Mouse (Mus musculus) embryo, embryonic 10 days (tissue): ENCODE measurements around the gene Gm48551.
A peak's percentile ranks its signal among the peaks of the same experiment; 100 is the strongest.

Experiments
- DNase-seq: peaks from one replicate; pipeline ENCODE4 v3.0.0-alpha.2; 2015; ENCODE audit warnings: low spot score

The Gm48551 gene

DNA sequence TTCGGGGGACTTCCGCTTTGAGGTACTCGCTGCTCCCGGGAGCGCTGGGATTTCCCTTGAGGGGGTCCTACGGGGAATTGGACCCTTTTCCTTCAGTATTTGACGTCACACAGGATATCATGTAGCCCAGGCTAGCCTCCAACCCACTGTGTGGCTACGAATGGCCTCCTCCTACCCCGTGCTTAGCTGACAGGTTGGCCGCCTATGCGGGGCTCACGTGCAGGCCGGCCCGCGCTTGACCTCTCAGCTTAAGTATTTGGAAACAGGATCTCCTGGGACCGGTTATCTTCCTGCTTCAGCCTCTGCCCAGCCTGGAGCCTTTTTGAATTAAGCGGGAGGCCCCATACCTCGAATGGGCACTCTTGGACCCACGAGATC, 328 bp downstream of the Gm48551 start:
- no peak for DNase-seq

DNA sequence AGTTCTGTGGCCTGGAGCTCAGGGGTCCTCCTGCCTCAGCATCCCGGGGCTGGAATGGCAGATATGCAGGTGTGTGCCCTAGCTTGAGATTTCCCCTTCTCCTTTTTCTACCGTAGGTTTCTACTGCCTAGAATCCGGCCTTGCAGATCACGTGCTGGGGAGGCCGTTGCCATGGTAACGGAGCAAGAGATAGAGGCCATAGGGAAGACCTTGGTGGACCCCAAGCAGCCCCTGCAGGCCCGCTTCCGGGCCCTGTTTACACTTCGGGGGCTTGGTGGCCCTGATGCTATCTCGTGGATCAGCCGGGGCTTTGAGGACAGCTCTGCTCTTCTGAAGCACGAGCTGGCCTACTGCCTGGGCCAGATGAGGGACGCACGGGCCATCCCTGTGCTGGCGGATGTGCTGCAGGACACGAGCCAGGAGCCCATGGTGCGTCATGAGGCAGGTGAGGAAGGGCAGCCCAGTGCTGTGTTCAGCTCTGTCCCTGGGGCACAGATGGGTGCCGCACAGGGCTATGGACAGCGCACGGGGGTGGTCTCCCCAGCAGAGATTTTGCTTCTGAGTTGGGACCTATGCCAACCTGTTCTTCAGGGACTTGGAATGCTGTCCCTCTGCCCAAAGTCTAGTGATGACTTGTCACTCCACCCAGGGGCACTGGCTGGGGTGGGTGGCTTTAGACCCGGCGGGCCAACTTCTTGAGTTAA, 1.5 kb downstream of the Gm48551 start:
- DNase-seq = no peak

- DNase-seq = no peak
Measured at GRCm38 (mm10) chr10:81387716-81388115, 3.5 kb downstream of the Gm48551 start.

DNA sequence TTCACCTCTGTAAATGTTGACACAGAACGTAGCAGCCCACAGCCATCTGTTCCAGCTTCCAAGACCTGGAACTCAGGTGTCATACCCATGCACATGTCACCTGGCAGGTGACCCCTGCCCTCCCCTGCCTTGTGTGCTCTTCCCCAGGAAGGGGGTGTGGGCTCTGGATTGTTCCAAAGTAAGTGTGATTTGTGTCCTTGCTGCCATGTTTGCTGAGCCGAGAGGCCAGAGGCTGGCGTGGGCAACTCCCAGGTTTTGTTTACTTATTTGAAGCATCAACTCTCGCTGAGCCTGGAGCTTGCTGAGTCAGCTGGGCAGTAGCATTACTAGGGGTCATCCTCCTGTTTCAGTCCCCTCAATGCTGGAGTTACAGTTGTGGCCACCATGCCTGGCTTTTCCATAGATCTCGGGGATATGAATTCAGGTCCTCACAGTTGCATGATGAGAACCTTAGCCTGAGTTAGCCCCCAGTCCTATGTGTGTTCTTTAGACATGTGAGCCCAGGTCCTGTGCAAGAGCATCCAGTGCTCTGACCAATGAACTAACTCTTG, 4.3 kb downstream of the Gm48551 start, which contains the start of gene Gm48552:
Gm48552 (plus strand) TSS at position 501 of the 551 bp plus-strand sequence.
- no peak for DNase-seq

DNA sequence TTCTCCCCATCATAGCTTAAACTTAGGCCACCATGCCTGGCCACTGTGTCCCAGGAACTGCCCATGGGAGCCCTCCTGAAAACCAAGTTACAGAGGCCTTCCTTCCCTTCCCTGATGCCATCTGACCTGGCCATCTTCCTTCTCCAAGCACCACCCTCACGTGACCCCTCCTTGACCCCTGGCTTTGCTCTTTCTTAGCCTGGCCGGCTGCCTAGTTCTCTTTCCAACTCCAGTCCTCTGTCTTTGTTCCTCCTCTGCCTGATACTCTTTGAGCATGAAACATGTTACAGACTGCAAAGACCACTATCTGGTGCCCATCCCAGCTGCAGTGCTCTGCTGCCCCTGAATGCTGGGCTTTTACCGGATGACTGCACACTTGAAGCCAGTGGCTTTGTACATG, 5.1 kb downstream of the Gm48551 start:
- no peak for DNase-seq

- DNase-seq = peak; percentile 58
Measured at GRCm38 (mm10) chr10:81389801-81390677, 5.8 kb downstream of the Gm48551 start.

GRCm38 (mm10) chr10:81390678-81390965, 6.4 kb downstream of the Gm48551 start:
- DNase-seq = no peak

DNA sequence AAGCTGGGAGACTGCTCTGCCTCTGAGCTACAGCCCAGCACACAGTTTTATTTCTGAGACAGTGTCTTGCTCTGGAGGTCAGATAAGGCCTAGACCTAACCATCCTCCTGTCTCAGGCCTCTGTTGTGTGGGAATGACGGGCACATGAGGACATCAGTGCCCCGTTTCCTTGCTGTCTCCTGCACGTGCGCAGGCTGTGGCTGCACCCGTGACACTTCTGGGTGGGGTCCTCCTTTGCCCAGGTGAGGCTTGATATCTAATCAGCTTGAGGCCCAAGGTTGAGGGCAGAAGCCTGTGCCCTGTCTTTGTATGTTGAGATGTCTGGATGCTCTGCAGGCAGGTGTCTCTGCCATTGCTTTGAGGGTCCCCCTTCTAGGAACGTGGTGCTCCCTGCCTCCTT, 8.0 kb downstream of the Gm48551 start:
- DNase-seq = no peak

DNA sequence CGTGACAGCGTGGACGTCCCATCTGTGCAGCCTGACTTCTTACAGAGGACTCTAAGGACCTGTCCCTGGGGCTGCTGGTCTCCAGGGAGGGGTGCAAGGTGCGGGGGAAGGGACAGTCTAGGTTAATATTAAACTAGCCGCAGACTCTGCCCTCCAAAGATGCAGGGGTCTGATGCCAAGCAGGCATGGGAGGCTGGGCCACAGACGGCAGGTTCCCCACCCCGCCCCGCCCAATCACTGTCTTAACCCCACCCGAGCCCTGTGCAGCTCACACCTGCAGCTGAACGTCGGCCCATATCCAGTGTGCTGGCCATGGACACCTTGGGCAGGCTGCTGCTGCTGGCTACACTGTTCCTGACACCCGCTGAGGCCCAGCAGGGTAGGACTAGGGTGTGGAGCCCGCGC, 8.5 kb downstream of the Gm48551 start, which contains the start of gene Smim24:
Smim24 (plus strand) TSS at position 271 of the 405 bp plus-strand sequence.
- DNase-seq = no peak

- peak; percentile 67 for DNase-seq
Measured at GRCm38 (mm10) chr10:81393456-81394063, 9.3 kb downstream of the Gm48551 start.

GRCm38 (mm10) chr10:81395127-81395526, 10.9 kb downstream of the Gm48551 start:
- peak; percentile 88 for DNase-seq

- DNase-seq = no peak
Measured at GRCm38 (mm10) chr10:81395865-81396264, 11.6 kb downstream of the Gm48551 start.

GRCm38 (mm10) chr10:81396749-81397148, 12.5 kb downstream of the Gm48551 start:
- DNase-seq = no peak

DNA sequence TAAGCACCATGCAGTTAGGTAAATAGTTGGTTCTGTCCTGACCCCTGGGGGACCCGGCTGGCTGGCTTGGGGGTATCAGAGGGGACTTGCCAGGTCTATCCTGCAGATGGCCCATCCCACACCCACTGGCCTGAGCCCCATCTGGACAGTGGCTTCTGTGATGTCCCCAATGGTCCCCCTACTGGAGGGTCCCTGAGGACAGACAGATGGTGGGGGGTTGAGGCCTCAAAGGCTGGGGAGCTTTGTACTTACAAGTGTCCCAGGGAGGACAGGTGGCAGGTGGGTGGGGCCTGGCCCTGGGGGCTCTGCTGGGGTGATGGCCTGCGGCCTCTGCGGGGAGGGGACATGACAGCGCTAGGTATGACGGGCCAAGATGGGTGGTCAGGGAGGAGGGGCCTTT, 15.0 kb downstream of the Gm48551 start:
- no peak for DNase-seq

DNA sequence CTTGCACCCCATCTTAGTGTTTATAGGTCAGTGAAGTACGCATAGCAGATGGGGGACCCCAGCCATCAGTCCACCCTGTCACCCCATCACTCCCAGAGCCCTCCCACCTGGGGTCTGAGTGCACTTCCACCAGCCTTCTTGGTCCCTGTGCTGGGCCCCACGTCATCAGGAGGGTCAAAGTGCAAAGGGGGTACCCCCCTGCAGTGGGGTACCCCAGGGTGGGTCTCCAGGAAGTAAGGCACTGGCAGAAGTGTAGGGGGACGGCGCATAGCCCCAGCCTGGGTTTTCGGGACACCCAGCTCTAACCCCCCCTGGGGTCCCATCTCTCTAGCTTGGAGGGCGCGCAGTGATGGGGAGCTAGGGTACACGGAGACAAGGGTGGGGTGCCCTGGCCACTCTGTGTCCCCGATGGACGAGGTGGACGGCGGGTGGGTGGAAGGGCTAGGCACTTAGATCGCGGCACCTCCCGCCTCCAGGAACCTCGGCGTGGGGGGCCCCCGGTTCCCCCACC, 15.6 kb downstream of the Gm48551 start:
- DNase-seq = no peak

DNA sequence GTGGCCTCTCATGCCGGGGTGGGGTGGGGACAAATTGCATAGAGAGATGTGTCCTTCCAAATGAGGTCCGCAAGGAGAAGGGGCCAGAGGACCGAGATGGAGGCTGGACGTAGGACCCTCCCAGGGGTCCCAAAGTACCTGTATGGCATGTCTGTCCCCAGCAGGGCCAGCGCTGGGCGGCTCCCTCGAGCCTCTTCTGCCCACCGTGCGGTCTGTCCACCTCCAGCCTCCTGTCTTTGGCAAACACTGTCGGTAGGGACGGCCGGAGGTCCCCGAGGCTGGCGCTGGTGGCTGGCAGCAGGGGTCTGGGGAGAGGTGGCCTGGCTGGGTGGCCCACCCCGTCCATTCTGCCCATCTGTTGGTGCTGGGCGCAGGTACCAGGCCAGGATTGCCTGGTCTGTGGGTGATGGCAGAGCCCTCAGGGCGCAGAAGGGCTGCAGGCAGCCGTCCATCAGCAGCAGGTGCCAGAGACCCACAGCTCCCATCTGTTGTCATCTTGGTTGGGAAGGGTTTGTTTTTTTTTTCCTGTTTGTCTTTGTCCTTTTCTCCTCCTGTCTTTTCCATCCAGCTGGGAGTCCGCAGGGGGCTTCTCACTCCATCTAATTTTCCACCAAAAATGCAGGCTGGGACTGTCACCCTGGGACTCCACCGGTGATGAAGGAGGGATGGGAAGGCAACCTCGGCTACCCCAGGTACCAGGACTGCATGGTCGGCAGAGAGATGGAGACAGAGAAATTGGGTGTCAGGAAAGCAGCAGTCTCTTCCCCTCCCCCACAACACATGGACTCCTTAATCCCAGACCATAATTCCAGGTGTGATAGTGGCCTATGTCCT, 16.3 kb downstream of the Gm48551 start:
- DNase-seq = no peak

GRCm38 (mm10) chr10:81401205-81401520, 16.9 kb downstream of the Gm48551 start:
- DNase-seq = peak; percentile 59

DNA sequence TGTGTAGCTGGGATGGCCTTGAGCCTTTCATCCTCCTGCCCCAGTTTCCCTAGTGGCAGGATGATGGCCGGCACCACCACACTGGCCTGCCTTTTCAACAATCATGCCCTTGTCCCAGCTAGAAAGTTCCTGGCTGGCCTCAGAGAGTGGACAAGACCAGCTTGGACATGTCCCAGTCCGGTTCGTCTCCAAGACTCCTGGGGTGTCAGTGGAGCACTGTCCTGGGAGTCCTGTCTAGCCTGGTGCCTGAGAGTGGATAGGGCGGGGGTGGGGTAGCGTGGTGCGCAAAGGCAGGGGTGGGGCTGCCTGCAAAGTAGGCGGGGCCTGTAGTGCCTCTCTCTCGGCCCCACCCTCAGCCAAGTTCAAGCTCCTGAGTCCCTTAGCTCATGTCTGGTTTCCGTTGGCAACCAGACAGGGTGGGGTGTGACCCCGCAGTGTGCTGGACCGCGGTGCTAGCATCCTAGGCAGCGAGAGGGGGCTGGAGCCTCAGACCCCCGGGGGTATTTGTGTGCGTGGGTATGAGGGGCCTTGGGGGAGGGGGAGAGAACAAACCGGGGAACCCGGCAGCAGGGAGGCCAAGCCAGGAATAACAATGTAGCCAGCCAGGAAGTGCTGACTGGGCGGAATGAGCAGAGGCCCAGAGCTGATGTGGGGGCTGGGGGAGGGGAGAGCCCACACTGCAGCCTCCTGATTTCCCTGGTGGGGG, 17.4 kb downstream of the Gm48551 start:
- peak; percentile 66 for DNase-seq

GRCm38 (mm10) chr10:81402227-81402765, 18.0 kb downstream of the Gm48551 start:
- no peak for DNase-seq

DNA sequence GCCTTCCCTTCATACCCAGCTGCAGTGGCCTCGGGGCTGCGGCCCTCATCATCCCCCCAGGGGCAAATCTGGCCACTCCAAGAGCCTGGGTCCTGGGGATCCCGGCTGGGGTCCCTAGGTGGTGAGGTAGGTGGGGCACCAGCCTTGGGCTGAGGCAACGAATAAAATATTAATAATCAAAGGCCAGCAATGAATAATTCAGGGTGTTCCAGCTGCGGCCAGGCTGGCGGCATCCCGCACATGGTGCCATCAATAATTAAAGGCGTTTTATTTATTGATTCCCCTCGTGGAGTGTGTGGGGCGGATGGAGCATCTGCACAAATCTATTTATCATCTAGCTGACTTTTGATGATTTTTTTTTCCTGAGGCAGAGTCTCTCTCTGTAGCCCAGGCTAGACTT, 19.2 kb downstream of the Gm48551 start:
- no peak for DNase-seq

GRCm38 (mm10) chr10:81404082-81404481, 19.8 kb downstream of the Gm48551 start:
- no peak for DNase-seq
